Mouse (Mus musculus) neural tube, embryonic 10.5 days (tissue): ENCODE data around the gene BC028528.
"Not testable (repeated sequence)": the region's sequence is repeated elsewhere in the genome, so short reads cannot be mapped to it uniquely, and the experiment has no call there.

ENCODE experiments used
- DNase-seq: peaks from one replicate; pipeline ENCODE4 v3.0.0-alpha.2; 2017; ENCODE audit warnings: low spot score; ENCODE audit errors: extremely low spot score

Gene BC028528

DNA sequence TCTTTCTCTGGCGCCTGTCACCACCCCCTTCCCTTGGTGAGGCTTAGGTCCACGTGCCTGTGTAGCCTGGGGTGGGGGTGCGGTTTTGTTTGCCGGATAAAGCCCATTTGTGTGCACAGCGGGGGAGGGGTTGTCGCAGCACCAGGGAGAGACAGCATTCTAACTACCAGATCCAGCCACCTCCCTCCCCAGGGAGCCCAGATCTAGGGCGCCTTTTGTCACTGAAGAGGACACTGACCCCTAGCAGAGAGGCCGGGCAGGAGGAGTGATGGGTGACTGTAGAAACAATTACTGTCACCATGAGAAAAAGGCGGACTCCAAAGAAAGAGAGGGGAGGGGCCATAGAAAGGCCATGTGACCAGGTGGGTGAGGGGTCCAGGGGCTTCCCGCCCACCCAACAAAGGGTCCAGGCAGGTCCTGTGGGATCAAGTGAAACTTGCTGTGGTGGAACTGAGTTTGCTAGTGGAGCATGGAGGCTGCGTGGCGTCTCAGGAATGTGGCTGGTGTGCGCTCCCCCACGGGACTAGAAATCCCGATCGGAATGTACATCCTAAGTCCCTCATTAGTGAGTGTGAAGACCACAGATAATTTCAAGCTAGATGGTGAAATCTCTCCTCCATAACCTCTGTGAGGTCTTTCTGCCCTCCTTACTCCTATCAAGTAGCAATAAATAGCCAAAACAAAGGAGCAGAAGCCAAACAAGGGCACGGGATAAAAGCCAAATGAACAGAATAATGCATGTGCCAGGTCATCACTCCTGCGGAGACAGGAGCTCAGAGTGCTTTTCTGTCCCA lies 13.5 kb upstream of the BC028528 start:
- DNase-seq, result peak; percentile 83

DNA sequence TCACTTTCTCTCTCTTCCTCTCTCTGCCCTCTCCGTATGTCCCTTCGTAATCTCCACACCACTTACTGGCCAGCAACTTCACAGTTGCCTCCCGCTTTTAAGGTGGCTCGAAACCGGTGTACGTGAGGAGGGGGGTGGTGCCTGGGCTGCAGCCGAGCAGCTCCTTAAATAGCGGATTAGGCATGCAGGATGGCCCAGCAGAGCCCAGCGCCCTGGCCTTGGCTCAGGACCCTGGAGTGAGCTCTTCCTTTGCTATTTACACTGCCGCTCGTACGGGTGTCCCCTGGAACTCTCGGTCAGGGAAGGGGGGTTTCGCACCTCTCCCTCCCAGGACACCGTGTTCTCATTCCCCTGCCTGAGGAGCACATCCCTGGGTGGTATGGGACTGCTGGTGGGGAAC lies 12.8 kb upstream of the BC028528 start, which contains the start of gene Car14:
Gene Car14 (minus strand): TSS at position 124 of the 400 bp plus-strand sequence.
- DNase-seq, result peak; percentile 76

DNA sequence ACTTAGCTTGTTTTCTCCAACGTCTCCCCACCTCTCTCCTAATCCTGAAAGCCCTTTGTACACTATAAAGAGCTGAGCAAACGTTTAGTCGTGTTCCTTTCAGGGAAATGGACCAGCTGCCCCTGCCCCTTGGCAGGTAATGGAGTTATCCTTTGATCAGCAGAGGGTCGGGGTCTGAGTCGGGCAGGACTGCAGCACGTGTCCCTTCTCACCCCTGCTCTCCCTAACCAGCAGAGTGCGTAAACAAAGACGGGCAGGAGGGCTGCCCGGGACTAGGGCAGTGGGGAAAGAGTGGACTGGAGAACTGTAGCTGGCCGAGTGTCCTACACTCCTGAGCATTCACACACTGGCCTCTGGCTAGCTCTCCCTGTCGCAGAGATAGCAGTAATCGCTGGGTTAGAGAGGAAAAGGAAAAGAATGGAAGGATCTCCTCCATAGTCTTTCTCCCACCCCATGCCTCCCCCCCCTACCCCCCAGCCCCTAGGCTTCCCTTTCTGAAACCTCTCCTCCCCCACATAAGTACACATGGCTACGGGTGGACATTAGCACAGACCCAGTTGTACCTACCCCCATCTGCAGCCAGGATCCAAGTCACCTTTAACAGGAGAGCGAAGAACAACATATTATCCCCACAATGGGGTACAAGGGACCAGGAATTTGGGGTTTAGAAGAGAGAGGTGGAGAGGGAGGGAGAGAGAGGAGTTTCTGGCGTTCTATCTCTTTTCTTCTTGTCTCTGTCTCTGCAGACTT lies 12.1 kb upstream of the BC028528 start:
- DNase-seq, result peak; percentile 58

DNA sequence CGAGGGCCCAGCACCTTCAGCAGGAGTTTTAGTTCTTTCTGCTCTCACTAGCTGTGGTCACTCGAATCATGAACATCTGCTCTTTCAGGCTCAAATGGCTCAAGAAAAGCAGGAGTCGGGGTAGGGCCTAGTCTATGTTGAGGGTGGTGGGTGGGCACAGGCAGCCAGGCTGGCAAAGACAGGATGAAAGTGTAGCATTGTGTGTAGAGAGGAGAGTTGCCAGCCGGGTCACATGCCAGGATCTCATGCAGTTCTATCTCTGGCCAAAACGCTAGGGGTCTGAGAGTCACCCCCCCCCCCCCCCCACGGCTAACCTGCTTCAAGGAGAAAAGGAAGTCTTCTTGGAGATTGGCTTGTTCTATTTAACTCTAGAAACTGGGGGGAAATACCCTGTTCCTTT lies 10.8 kb upstream of the BC028528 start:
- DNase-seq, result no peak

DNA sequence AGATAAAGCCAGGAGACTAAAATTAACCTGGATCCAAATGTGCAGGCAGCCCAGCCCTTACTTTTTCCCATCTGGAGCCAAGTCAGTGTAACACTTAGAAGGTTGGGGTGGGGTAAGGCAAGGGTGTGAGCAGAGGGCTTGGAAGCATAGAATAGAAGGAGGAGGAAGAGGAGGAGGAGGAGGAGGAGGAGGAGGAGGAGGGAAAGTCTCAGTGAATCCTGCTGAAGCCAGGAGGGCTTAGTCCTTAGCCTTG lies 10.5 kb upstream of the BC028528 start:
- no peak for DNase-seq

DNA sequence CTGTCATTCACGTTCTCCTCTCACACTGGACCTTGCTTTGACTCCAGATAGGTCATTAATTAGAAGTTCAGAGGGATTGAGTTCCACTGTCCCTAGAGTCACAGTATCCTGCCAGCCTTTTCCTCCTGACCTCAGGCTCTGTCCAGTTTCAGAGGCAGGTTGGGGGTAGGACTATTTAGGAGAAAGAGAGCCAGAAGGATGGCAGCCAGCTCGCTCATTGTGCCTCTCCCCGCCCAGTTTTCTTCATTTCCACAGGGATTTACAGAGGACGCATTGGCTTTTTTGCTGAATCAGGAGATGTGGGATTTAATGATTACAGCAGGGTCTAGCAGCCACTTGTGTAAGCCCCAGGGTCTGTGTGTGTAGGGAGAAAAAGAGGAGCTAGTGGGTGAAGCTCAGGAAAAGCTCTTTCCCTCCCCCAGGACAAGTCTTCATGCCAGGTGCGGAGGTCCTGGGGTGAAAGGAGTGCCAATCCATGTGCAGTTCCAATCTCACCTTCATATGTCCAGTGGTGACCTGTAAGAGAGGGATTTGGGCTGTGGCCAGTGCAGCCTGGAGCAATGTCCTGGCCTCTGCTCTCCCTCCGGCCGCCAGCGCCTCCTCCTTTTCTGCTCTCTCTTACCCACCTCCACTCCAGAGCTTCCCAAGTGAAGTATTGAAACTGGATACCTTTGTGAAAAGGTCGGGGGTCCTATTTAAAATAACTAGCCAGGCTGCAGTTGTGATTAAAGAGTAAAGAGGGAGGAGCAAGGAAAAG lies 10.0 kb upstream of the BC028528 start:
- DNase-seq, result no peak

DNA sequence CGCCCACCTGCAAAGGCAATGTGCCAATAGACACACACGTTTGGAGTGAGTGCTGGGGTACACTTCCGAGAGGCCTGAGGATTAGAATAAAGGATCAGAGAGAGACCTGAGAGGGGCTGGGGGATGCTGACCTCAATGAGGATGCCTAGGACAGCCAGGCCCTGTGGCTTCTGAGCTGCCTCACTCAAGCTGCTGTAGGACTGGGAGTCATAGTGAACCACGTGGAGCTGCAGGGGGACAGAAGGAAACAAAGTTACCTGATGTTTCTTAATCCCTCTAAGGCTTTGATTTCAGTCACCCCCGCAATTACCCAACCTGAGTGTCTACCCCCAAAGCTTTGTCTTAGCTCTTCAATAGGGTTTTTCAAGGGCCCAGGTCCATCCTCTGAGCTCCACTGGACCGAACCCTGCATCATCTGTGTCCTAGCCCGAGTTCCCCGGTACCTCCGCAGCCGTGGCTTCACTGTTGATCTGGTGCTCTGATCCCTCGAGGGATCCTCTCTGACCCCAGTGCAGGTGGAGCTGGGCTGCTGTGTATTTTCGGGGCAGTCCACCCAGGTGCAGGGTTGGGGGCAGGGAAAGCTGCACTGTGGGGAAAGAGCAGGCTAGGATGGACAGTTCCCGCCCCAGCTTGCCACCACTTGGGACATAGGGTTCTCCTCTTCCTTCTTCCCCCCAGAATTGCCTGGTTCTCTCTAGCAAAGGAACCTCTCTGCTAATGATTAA lies 8.2 kb upstream of the BC028528 start:
- no peak for DNase-seq

DNA sequence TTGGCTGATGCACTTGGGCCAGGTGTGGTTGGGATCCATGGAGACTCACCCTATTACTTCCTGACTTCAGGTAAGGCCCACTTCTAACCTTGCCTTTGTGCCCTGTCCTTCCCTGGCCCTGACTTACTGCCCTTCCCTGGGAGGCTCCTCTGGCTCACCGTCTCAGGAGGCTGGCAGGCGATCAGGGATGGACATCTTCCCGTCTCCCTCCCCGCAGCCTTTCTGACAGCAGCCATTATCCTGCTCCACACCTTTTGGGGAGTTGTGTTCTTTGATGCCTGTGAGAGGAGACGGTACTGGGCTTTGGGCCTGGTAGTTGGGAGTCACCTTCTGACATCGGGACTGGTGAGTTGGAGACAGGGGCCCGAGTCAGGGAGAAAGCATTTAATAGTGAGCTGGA lies 3.7 kb upstream of the BC028528 start:
- not testable (repeated sequence) for DNase-seq

DNA sequence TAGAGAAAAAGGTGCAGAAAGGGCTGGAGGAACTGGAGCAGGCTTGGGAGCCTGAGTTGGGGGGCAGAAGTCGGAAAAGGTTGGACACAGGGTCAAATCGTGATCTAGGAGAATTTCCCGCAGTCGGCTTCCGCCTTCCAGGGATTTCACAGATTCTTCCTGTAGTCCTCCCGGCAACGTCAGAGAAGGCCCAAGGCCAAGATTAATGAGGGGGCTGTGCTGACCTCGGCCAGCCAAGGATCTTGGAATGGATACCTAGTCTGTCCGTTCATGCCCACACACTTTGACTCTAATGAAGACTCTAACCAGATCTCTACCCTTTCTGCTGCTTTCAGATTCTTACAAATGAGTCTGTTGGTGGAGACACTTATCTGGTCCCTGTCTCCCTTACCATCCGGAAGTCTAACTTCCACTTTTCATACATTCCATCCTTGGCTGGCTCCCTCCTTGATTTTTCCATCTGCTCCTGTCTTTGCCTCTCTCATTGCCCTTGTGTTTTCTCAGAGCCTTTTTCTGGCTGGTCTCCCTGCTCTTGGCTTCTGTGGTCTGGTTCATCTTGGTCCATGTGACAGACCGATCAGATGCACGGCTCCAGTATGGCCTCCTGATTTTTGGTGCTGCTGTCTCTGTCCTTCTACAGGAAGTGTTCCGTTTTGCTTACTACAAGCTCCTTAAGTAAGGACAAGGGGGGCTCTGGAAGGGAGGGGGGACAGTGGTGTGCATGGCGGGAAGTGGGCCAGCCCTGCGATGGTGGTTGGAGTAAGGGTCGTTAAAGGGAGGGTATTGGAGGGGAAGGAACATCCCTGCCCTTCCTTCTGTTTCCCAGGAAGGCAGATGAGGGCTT lies 2.7 kb upstream of the BC028528 start:
- peak; percentile 66 for DNase-seq

DNA sequence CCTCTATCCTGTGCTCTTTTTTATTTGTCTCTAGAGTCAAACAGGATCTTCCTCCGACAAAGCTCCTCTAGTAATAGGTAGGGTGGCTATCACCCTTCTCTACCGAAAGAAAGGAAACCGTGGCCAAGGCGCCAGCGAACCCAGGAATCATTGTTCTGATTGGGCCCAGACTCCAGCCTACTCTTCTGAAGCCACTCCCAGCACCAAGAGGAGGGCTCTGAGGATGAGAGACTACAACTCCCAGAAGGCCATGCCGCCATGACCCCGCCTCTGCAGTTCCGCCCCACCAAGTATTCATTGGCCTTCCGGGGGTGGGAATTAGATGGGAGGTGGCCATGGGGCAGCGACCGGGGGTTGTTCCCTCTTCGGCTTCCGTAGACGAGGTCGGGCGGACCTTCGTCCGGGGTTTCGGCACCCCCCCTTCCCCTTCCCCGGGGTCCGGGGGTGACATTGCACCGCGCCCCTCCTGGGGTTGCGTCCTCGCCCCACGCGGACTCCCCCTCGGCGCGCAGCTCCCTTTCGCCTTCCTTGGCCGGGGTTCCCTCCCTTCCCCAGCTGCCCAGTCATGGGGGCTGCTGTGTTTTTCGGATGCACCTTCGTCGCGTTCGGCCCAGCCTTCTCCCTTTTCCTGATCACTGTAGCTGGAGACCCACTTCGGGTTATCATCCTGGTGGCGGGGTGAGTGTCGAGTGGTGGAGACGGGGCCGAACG lies 2.0 kb upstream of the BC028528 start, which contains the start of gene Aph1a:
Gene Aph1a (plus strand): TSS at position 364 of the 711 bp plus-strand sequence.
- DNase-seq, result peak; percentile 87

DNA sequence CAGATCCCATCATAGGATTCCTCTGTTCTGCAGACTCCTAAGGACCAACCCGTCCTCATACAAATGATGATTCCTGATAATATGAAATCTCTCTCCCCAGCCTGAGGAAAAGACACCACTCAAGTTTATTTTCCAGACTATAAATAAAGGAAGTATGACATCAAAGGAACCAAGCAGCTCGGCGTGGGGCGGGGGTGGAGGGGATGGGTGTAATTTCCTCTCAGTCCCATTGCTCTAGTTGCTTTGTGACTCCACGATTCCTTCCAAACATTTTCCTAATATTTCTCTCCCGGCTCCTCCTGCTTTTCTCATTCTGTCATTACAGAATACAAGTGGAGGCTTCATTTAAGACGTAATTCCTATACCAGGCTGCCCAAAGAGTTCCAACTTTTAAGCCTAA lies 1.3 kb upstream of the BC028528 start:
- no peak for DNase-seq

DNA sequence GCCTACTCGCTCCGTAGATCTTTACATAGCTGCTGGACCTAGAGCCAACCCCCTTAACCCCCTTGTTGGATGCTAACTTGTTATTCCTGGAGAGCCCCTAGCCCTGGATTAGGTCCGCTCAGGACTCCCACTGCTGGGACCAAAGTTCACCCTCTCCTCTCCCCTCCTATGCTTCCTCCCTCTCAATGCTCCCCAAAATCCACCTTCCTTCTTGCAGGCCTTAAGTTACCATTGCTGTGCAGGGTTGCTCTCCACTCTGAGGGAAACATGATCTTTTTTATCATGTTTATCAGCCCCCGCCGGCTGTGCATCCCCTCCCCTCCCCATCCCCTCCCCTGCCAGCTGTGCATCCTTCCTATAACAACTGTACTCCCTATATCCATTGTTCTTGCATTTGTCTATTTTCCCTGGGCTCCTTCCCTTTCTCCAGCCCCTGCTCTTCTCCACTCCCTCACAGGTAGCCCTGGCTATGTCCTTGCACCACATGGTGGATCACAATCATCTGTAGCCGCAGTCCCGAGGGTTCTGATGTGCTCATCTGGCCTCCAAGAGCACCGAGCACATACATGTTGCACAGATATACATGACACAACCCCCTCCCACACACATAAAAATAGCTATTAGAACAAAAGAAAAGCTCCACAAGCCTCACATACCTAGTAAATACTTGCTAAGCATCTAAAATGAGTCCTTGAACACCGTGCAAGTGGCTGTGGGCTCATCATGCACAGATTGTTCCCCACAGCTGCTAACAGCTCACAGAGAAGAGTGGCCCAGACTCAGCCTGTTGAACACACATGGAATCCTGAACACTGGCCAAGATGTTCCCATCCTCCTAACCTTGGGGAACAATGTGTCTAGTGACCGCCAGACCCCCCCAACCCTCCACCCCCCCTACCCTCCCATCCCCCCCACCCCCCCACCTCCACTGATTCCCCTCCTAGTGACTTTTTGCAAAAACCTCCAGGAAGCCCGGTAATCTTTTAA lies 554 bp upstream of the BC028528 start:
- no peak for DNase-seq

DNA sequence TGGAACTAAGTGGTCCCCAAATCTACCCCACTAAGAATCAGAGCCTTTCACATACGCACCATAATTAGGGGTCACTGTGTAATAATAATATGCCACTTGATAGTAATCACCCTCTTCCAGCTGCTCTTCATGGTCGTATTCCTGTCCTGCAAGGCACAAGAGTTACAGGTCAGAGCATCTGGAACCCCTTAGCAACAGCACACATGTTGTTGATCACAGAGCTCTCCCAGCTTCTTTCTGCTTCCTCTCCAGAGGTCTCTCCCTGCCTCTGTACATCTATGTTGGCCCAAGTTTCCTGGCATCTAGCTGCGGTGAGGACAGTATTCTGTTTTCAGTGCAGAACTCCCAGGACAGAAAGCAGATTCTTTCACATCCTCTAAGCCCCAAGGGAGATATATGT lies 2.1 kb downstream of the BC028528 start:
- no peak for DNase-seq

DNA sequence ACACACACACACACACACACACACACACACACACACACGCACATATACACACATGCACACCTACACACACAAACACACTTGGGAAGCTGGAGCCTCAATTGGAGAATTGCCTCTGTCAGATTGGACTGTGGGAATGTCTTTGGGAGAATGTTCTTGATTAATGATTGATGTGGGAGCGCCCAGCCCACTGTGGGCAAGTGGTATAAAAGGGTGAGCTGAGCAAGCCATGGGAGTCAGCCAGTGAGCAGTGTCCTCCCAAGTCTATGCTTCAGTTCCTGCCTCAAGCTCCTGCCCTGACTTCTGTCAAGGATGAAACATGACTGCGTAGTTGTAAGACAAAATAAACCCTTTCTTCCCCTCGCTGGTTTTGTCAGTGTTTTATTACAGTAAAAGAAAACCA lies 4.2 kb downstream of the BC028528 start:
- DNase-seq, result no peak

DNA sequence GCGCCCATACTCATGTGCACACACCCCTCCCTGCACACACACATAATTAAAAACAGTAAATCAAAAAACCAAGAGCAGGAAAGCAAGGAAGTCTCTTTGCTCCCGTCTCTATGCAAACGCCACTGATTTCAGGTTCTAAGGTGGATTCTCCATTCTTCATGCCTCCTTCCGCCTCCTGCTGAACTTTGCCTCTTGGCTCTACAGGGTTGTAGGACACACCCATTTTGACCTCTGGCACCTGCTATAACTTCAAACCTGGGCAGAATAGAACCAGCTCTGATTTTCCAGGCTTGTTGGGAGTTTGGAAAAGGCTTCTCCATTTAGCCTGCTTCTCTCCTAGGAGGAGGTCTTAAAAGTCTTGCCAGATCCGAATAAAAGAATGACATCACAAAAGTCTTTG lies 7.4 kb downstream of the BC028528 start:
- no peak for DNase-seq

DNA sequence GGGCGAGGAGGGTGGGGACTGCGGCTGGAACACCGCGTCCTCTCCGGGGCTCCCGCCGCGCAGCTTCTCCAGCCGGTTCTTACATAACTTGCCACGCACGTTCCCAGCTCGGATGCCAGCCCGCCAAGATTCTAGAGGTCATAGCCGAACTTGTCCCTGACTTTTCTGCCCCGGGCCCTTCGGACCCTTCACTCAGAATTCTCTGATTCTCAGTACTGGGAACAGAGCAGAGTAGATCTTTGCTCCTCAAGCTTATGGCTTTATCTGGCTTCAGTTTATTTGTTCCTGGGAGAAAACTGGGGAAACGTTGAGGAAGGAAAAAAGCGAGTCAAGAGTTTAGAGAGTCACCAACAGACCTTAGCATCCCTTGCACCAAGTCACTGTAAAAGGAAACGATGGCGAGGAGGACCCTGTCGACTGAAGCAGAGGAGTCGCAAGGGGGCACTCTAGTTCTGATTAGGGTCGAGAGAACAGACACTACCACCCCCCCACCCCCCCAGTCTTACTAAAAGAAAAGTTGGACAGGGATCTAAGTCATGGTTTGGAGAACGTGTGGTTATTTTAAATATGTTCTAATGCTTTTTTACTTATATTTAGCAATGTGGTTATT lies 8.9 kb downstream of the BC028528 start:
- peak; percentile 54 for DNase-seq

DNA sequence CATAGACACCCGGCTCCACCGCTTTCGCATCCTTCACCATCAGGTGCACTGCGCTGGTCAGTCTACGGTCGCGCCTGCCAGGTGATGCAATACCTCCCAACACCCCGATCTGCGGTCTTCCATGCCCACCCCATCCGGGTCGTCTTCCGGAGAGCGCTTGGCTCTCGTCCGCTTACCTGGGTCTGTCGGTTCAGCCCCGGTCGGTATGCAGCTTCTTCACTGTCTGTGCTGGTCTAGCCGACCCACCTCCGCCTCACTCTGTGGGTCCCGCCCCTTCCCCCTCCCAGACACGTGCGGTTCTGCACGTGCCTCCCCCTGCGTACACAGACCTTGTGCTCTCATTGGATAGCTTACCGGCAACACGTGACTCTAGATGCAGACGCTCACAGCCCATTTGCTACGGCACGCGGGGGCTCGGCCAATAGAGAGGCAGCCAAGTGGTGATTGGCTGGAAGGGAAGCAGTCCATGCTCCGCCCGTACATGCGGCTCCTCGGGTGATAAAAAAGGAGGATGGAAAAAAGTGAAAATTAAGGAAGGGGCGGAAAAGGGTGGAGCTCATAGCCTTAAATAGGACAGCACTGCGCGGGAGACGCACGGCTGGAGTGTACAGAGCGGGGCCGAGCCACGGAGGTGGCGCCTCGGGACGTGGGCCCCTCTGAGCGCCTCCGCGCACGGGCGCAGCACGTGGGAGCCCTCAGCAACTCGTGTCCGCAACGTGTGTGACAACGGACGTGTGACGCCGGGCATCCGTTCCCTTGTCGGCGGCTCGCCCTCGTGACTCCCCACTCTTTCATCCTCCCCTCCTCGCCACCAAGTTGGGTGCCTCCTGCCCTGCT lies 9.6 kb downstream of the BC028528 start, which contains the start of gene Ciart:
Gene Ciart (minus strand): TSS at position 273 of the 837 bp plus-strand sequence.
- peak; percentile 94 for DNase-seq
